Mouse (Mus musculus) cerebellum, adult 9-11 months (tissue): ENCODE measurements around the gene Ypel5.
A peak's percentile ranks its signal among the peaks of the same experiment; 100 is the strongest.

Experiments
- DNase-seq: peaks from one replicate; pipeline ENCODE4 v3.0.0; 2022

Gene Ypel5

GRCm38 (mm10) chr17:72836158-72837115 lies at the start of gene Ypel5:
Ypel5 (plus strand) TSS chr17:72836453.
- DNase-seq: peak; percentile 100

GRCm38 (mm10) chr17:72787886-72788436 lies 48.3 kb upstream of the Ypel5 start:
- DNase-seq: no peak

- no peak for DNase-seq
These were observed 43.0 kb upstream of the Ypel5 start for GRCm38 (mm10) chr17:72793278-72793677.

- DNase-seq: no peak
These were observed 41.6 kb upstream of the Ypel5 start for GRCm38 (mm10) chr17:72794660-72795059.

- no peak for DNase-seq
These were observed 40.7 kb upstream of the Ypel5 start for GRCm38 (mm10) chr17:72795392-72796047.

GRCm38 (mm10) chr17:72796506-72796905 lies 39.7 kb upstream of the Ypel5 start:
- DNase-seq: no peak

GRCm38 (mm10) chr17:72797867-72798266 lies 38.4 kb upstream of the Ypel5 start:
- DNase-seq: peak; percentile 21

GRCm38 (mm10) chr17:72809942-72810654 lies 26.2 kb upstream of the Ypel5 start:
- no peak for DNase-seq

- DNase-seq: peak; percentile 34
These were observed 22.6 kb upstream of the Ypel5 start for GRCm38 (mm10) chr17:72813419-72814315.

GRCm38 (mm10) chr17:72817574-72817973 lies 18.7 kb upstream of the Ypel5 start:
- DNase-seq: no peak

- DNase-seq: no peak
These were observed 16.5 kb upstream of the Ypel5 start for GRCm38 (mm10) chr17:72819714-72820113.

GRCm38 (mm10) chr17:72820425-72820824 lies 15.8 kb upstream of the Ypel5 start:
- DNase-seq: no peak

GRCm38 (mm10) chr17:72821923-72822322 lies 14.3 kb upstream of the Ypel5 start:
- no peak for DNase-seq

GRCm38 (mm10) chr17:72826916-72827534 lies 9.2 kb upstream of the Ypel5 start:
- DNase-seq: no peak

GRCm38 (mm10) chr17:72828027-72828678 lies 8.1 kb upstream of the Ypel5 start:
- no peak for DNase-seq

GRCm38 (mm10) chr17:72828687-72829086 lies 7.6 kb upstream of the Ypel5 start:
- no peak for DNase-seq

- peak; percentile 93 for DNase-seq
These were observed 973 bp downstream of the Ypel5 start for GRCm38 (mm10) chr17:72837140-72837712.

- peak; percentile 32 for DNase-seq
These were observed 1.7 kb downstream of the Ypel5 start for GRCm38 (mm10) chr17:72837824-72838474.

GRCm38 (mm10) chr17:72839000-72839399 lies 2.7 kb downstream of the Ypel5 start:
- no peak for DNase-seq

- DNase-seq: no peak
These were observed 8.1 kb downstream of the Ypel5 start for GRCm38 (mm10) chr17:72844393-72844792.
